Mouse (Mus musculus) lung, postnatal 25 days (tissue): Measurements from ENCODE around the gene Phyhd1.

Experiments
- DNase-seq: peaks from one replicate; pipeline ENCODE4 v3.0.0; 2022; ENCODE audit warnings: low spot score

The Phyhd1 gene

DNA sequence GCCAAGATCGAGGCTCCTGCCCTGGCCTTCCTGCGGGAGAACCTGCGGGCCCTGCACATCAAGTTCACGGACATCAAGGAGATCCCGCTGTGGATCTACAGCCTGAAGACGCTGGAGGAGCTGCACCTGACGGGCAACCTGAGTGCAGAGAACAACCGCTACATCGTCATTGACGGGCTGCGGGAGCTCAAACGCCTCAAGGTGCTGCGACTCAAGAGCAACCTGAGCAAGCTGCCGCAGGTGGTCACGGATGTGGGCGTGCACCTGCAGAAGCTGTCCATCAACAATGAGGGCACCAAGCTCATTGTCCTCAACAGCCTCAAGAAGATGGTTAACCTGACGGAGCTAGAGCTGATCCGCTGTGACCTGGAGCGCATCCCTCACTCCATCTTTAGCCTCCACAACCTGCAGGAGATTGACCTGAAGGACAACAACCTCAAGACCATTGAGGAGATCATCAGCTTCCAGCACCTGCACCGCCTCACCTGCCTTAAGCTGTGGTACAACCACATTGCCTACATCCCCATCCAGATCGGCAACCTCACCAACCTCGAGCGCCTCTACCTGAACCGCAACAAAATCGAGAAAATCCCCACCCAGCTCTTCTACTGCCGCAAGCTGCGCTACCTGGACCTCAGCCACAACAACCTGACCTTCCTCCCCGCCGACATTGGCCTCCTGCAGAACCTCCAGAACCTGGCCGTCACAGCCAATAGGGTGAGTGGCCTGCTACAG, 9.2 kb upstream of the Phyhd1 start:
- DNase-seq: no peak

DNA sequence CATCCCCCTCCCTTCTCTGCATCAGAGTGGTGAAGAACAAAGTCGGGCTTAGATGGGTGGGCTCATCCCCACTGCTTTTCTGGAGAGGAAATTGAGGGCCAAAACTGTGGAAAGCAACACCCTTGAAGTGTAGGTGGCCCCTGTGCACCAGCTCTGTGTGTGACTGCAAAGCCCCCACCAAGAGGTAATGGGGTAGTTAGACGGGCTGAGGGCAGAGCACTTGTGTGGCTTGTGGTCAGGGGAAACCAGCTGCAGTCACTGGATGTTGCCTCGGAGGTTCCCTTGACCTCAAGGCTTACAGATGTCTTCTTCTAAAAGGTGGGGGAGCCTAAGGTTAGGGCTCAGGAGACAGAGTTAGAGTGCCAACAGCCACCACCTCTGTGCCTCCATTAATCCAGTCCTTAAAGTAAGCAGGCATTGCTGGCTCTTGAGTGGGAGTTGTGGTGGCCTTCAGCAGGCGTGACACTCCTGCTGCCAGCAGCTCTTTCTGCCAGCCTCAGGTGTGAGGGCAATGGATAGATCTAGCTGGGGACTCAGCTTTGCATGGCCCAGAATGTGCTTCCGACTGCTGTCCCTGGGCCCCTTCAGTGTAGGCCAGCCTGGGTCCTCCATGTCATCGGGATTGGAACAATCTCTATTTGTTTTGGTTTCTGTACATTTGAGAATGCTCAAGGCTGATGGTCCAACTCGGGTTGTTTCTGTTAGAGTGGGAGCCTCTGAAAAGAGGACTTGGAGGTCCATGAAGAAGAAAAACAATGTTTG, 8.1 kb upstream of the Phyhd1 start:
- no peak for DNase-seq

DNA sequence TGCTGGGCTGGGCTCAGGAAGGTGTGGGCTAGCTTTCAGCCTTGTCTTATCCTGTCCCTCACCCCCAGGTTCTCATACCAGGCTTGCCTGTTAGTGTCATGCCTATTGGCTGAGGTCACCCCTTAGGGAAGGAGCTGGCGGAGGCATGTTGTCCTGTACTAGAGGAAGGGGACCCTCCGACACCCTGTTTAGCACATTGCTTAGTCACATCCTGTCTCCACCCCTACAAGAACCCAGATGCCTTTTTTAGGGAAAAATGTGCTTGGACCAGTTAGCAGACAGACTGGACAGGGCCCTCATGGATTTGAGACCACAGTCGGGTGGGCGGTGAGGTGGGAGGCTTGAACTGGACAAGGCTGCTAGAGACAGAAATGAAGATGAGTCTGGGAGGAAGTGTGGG, 7.4 kb upstream of the Phyhd1 start:
- DNase-seq: peak; percentile 81

DNA sequence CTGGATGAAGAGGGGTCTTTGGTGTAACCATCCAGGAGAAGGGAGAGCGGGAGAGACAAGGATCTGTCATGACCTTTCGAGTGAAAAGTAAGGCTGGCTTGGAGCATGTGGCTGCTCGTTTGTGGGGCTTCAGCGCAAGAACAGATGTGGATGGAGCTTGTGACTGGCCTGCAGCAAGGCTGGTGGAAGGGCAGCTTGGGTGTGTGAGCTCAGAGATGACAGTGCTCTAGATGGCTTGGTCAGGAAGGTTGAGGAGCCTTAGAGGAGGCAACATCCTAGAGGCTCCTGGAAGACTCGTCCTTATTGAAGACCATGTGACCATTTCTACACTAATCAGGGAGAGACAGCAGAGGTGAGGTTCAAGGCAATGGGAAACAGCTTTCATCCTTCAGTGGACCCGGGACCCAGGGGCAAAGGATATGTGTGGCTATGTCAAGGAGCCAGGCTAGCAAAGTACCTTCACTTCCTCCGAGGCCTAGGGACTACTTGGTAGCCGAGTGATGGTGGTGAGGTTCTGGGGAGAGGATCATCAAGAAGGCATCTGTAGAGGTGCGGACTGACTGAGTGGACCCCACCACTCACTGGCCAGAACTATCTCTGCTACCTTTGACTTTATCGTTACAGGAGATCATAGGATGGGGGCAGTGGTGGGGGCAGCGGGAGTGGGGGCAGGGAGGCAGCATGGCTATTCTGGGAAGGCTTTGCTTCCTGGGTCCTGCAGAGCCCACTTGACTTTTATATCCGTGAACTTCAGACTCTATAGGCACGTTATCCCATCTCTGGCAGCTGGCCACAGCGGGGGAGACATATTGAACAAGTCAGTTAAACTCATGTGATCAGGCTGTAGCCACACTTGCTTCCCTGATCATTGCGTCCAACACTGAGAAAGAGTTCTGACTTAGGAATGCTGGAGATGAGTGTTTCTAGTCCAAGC, 6.6 kb upstream of the Phyhd1 start:
- DNase-seq: no peak

DNA sequence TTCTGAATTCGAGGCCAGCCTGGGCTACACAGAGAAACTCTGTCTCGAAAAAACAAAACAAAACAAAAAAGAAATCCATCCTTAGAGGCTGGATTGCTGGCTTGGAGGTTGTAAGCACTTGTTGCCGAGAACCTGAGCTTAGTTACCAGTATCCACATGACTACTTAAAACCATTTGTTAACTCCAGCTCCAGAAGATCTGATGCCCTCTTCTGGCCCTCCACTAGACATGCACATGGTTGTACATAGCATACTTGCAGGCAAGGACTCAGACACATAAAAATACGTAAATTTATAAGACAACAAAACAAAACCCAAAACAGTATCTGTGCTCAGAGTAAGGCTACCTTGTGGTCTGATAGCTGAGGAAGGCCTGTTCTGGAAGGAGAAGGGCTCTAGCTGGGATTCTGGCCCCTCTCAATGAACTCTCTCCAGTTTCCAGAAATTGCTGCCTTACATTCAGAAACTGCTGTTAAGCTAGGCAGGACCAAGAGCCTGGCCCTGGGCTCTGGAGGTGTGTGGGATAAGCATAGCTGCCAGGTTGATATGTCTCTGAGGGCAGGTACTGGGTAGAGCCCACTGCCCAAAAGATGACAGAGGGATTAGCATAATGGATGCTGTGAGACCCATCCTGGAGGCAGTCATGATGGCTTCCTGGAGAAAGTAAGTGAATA, 4.8 kb upstream of the Phyhd1 start:
- no peak for DNase-seq

DNA sequence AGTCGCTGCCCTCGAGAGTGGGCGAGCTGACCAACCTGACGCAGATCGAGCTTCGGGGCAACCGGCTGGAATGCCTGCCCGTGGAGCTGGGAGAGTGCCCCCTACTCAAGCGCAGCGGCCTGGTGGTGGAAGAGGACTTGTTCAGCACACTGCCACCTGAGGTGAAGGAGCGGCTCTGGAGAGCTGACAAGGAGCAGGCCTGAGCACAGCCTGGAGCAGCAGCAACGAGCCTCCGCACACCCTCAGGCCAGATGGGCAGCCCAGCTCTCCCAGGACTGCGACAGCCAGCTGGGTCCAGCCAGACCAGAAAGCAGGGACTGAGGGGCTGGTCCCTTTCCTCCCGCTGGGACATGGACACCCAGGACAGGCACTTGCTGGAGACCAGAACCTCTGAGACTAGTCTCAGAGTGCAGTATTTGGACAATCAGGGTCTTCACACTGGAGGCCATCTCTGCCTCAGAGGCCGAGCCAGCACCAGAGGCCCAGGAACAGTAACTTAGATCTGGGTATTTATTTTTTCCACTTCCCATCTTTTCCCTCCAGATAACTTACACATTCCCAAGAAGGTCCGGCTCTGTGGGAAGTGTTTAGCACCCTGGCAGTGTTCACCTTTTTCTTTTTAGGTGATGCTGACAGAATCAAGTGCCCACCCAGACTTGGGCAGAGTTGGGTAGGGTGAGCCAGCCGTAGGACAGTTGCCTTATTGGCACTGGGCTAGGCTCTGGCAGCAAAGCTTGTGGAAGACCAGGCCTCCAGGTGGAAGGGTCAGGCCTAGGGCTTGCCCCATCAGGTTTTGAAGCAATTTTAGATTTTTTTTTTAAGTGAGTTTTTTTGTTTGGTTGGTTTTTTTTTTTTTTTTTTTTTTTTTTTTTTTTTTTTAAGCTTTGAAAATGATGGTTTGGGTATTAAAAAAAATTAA, 3.8 kb upstream of the Phyhd1 start:
- no peak for DNase-seq

DNA sequence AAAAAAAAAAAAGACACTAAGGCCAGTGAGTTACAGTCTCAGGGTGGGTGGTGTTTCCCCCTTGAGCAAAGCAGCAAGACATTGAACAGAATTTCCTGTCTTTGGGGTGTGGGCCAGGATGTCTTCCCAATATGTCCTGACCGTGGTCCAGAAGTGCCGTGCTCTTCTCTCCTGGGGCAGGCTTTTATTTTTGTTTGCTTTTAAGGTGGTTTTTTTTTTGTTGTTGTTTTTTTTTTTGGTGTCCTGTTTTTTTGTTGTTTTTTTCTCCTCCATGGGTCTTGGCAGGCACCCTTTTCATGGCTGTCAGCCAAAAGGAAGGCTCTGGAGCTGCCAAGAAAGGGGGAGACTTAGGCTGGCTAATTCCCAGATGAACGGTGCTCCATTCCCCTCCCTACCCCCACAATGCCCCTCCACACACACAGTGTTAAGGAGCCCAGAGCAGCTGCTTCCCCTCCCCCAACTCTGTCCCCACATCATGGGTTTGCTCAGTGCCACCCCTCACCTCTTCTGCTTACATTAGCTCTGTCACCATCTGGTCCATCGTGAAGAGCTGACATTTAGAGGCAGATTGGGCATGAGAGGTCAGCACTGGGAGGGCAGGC, 3.1 kb upstream of the Phyhd1 start:
- no peak for DNase-seq

DNA sequence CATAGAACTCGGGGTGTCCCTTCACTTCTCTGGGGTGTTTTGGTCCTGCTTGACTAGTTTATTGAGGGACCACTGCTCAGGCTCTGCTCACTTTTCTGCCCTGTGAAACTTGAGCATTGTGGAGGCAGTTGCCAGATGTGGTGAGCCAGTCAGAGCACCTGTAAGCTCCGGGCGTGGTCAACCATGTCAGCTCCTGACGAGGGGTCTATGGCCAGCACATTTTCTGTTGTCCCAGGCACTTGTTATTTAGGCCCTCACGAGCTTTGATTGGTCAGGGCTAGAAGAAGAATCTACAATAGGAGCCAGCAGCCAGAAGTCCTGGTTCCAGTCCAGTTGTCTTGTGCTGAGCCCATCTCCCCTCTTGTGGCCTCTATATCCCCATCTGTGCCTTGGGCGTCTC, 2.2 kb upstream of the Phyhd1 start:
- DNase-seq: no peak

DNA sequence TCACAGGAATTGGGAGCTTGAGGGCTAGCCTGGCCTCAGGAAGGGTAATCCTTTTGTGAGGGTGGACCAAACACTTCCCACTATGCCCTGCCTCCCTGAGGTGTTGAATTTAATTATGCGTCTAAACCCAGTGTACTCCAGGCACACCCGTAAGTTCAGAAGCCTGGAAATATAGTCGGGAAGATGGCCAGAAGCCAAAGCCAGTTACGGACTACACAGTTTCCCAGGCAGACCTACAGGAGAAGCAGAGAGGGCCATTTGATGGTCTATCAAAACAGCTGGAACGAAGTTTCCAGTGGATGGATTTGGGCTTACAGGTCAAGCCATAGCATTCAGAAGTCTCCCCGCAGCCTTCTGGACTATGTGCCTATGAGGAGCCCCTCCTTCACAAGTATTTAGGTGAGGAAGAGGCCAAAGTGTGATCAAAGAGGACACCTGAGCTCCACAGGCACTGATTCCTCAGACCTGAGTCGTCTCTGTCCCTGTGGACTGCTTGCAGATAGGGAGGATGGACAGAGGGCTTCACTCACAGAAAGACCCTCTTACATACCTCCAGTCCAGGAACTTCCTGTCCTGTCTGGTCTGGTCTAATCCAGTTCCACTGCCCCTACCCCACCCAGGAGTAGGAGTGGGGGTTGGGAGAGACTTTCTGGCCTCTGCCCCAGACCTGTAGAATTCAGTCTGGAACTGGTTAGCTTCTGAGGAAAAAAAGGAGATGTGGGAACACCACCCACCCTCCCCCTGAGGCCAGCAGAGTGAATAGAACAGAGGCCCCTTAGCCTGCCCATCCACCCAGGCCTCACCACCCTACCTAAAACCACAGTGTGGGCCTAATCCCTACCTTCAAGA, 1.1 kb upstream of the Phyhd1 start:
- no peak for DNase-seq

DNA sequence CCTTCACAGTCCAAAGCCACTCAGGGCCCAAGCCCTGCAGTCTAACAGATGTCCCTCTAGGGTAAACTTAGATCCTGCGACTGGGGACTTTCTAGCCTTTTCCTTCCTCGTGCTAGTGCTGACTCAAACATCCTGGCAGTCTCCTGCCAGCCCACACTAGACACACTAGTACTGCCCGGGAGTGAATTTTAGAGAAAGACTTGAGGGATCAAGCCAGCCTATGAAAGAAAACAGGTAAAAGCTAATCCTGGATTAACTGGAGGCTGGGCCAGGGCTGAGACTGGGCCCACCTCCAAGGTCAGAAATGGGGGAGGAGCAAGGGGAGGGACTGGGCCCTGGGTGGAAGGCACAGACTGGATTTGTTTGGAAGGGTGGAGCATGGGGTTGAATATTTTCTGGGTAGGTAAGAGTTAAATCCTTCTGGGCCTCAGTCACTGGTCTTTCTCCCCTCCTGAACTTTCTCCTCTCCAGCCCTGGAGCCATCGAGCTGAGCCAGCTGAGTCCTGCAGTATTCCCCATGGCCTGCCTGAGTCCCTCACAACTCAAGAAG, 464 bp downstream of the Phyhd1 start:
- peak; percentile 70 for DNase-seq

DNA sequence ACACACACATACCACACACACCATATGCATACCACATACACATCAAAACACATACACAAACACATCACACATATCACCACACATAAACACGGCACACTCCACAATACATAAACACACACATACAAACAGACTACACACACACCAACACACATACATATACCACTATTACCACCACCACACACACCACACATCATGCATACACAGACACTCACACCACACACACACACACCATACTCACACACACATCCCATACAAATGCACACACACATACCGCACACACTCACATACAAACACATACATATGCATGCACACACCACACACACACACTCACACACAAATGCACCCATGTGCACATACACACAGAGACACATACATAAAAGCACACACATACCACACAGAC, 1.5 kb downstream of the Phyhd1 start:
- no peak for DNase-seq

DNA sequence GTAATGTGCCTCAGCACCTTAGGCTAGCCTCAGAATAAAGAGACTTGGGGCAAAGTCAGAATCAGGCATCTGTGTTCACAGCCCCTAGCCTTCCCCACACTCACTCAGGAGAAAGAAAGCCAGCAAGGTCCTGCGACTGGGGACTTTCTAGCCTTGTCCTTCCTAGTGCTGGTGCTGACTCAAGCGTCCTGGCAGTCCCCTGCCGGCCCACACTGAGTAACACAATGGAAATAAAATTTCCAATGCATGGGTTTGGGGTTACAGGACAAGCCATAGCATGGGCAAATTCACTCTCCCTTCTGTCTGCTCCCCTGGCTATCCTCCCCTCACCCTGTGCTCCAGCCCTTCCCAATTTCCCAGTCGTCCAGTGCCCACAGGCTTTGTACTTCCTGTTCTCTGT, 2.4 kb downstream of the Phyhd1 start:
- DNase-seq: no peak

DNA sequence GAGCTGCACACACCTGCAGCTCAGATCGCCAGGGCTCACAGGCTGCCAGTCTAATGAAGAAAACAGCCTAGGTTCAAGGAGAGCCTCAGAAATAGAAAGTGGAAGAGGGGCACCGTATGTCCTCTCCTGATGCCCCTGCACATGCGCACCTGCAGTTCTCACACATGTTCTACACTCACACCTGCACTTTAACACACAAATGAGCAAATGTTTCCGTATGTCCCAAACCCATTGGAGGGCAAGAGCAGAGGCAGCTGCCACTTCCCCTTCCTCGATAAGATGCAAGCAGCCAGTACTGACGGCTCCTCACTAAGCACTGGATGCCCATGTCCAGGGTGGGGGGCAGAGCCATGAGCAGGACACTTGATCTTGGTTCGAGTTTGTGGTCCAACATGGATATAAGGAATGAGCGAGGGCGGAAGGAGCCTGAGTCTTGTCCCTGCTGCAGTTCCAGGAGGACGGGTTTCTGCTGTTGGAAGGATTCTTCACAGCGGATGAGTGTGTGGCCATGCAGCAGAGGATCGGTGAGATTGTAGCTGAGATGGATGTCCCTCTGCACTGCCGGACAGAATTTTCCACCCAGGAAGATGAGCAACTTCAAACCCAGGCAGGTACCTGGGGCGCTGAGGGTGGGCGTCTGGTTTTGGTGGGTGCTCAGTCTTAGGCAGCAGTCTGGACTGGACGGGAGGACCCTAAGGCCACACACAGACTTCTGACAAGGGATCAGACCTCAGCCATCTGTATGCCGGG, 3.4 kb downstream of the Phyhd1 start:
- no peak for DNase-seq

DNA sequence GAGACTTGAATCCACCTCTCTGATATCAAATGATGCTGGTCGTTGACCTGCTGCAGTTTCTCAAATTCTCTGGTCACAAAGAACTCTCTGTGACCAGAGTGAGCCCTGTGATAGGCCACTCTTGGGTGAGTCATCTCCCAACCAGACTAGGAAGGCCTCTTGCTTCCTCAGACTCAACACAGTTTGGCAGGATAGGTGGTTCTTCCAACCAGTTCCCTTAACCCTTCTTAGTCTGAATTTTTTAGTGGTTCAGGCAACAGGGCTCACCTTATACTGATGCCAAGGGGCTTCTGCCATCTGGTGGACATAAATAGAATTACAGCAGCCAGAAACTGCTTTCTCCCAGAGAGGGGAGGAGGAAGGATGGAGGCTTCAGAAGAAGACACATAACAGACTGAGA, 4.1 kb downstream of the Phyhd1 start:
- DNase-seq: peak; percentile 90

DNA sequence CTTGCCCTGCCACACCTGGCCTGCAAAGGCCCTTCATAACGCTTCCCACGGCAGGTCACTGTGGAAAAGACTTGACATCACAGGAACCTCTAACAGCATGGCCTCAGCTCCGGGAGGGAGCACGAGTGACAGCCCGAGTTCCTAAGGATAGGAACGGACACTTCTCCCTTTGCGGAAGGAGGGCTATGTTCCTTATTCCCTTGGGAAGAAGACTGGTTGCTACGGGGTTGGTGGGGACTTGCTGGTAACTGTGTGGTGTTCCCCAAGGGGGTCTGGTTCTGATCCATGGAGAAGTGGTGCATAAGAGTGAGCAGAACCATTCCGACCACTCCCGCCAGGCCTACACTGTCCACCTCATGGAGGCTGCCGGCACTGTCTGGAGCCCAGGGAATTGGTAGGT, 14.7 kb downstream of the Phyhd1 start, which contains the start of gene Gm28038:
Gene Gm28038 (plus strand): TSS at position 301 of the 400 bp plus-strand sequence.
- DNase-seq: no peak

DNA sequence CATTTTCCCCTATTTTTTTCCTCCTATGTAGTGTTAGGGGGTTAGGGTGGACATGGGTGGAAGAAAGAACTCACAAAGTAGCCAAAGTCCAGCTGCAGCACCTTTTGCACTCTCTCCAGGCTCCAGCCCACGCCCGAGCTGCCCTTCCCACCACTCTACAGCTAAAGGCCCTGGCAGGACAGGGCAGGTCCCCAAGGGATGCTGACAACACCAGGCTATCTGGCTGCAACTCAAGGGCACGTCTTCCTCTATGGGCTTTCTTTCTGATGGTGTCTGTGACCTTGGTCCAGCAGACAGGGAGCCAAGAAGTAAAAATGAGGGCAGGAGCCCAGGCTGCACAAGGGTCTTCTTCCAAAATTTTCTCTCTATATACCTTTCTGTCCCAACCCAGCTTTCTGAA, 15.6 kb downstream of the Phyhd1 start:
- no peak for DNase-seq

DNA sequence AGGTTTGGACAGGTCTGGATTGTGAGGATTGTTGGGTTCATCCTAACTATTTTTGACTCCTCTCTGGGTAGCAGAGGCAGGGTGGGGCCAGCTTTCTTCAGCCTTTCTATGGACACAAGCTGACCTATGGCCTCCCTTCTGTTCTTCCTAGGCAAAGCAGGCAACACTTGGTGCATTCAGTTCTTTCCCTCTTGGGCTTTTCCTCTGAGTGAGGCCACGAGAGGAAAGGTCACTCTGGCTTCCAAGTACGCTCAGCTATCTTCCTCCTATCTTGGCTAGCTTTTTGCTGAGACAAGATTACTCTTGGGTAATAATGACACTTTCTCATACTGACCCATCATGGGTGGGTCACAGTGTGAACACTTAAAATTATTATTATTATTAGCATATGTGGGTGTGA, 17.2 kb downstream of the Phyhd1 start:
- no peak for DNase-seq

DNA sequence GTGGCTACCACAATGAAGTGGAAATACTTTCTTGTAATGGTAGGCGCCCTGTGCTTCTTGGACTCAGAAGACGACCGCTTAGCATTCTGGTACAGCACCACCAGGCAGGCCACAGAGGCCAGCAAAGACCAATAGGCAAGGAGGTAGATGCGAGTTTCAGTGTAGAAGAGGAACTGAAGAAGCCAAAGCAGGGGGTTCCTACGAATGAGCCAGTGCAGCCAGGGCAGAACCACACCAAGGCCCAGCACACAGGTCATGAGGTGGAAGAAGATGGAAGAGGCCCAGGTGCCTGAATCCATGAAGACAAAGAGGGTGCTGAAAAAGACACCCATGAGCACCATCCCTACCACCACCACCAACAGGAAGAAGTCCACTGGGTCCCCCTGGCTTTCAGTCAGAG, 19.0 kb downstream of the Phyhd1 start:
- no peak for DNase-seq
